ENCODE assay signal across 33 mouse cellular contexts in genomic region chr6:125469222-125469621, GRCm38 (mm10). TPM values are rescaled to one million over a fixed set of nuclear protein-coding genes. Genes with fewer than 3 reads are reported as not detected.
A peak's percentile ranks its signal among the peaks of the same experiment; 100 is the strongest.
DNase-seq lines count a peak whose midpoint lies in the region; ATAC-seq and TF ChIP-seq lines count a peak whose summit lies in the region.
"Had no signal": no experiment of that assay in that cellular context is flagged by ENCODE, and none has a peak within 500 bp of the region (broad histone marks: within the 10 kb centered on the region; RNA-seq: fewer than 3 reads in every experiment).

No protein-coding gene starts in this region.

- H3K36me3 ChIP-seq in heart, embryonic 14.5 days (ENCODE audit: control insufficient read depth, insufficient read depth, low read length): peaks cover 2% of the 10 kb centered on the region; the same call in 1 of the 2 replicates
- H3K36me3 ChIP-seq in limb, embryonic 12.5 days: no peaks in the 10 kb centered on the region
- no peaks in the 10 kb centered on the region for H3K36me3 ChIP-seq in limb, embryonic 10.5 days
- peaks cover 23% of the 10 kb centered on the region for H3K36me3 ChIP-seq in limb, embryonic 14.5 days (ENCODE audit: control insufficient read depth, insufficient read depth, low read length)
- H3K36me3 ChIP-seq in stomach, postnatal 0 days (ENCODE audit: control insufficient read depth, insufficient read depth, low read length): no peaks in the 10 kb centered on the region
- no peaks in the 10 kb centered on the region for H3K36me3 ChIP-seq in midbrain, embryonic 10.5 days
- H3K36me3 ChIP-seq: heart, embryonic 12.5 days; hindbrain, embryonic 12.5 days; intestine, embryonic 15.5 days; midbrain, embryonic 15.5 days; neural tube, embryonic 15.5 days had no signal

- H3K9me3 ChIP-seq in heart, embryonic 14.5 days (ENCODE audit: control insufficient read depth, low read length): no peaks in the 10 kb centered on the region
- no peaks in the 10 kb centered on the region for H3K9me3 ChIP-seq in limb, embryonic 12.5 days
- no peaks in the 10 kb centered on the region for H3K9me3 ChIP-seq in limb, embryonic 10.5 days (replicated peaks)
- no peaks in the 10 kb centered on the region for H3K9me3 ChIP-seq in limb, embryonic 14.5 days (ENCODE audit: control insufficient read depth, low read length)
- no peaks in the 10 kb centered on the region for H3K9me3 ChIP-seq in stomach, postnatal 0 days (ENCODE audit: control insufficient read depth, low read length)
- H3K9me3 ChIP-seq in midbrain, embryonic 10.5 days (replicated peaks): no peaks in the 10 kb centered on the region
- H3K9me3 ChIP-seq: forebrain, embryonic 13.5 days; heart, embryonic 12.5 days; hindbrain, embryonic 12.5 days; intestine, embryonic 15.5 days; liver, embryonic 15.5 days; midbrain, embryonic 15.5 days; neural tube, embryonic 15.5 days had no signal

- H3K27ac ChIP-seq in heart, embryonic 14.5 days (replicated peaks in 1 of 2; ENCODE audit: control insufficient read depth in 1 of 2, insufficient read depth in 1 of 2, low read depth in 2 of 2, low read length in 2 of 2): peak overlapping the region; percentile 10 to 67; a peak in 2 of 4 replicates
- peak overlapping the region; percentile 84; the same call in 1 of the 2 replicates for H3K27ac ChIP-seq in limb, embryonic 12.5 days
- no peak overlapping the region for H3K27ac ChIP-seq in limb, embryonic 10.5 days
- peak overlapping the region; percentile 84; the same call in 1 of the 2 replicates for H3K27ac ChIP-seq in limb, embryonic 14.5 days (replicated peaks; ENCODE audit: low read depth, low read length)
- peak overlapping the region; percentile 87 for H3K27ac ChIP-seq in stomach, postnatal 0 days (replicated peaks)
- no peak overlapping the region for H3K27ac ChIP-seq in midbrain, embryonic 10.5 days (replicated peaks)
- H3K27ac ChIP-seq: forebrain, embryonic 13.5 days; hindbrain, embryonic 12.5 days; intestine, embryonic 15.5 days; liver, embryonic 15.5 days; midbrain, embryonic 15.5 days; neural tube, embryonic 15.5 days had no signal

- no peak overlapping the region for H3K9ac ChIP-seq in heart, embryonic 14.5 days (ENCODE audit: low read length)
- H3K9ac ChIP-seq in limb, embryonic 12.5 days (replicated peaks): no peak overlapping the region
- H3K9ac ChIP-seq in limb, embryonic 14.5 days (ENCODE audit: low read depth, low read length, severe bottlenecking): no peak overlapping the region
- H3K9ac ChIP-seq in stomach, postnatal 0 days (ENCODE audit: low read length): no peak overlapping the region
- H3K9ac ChIP-seq: forebrain, embryonic 13.5 days; heart, embryonic 12.5 days; hindbrain, embryonic 12.5 days; intestine, embryonic 15.5 days; liver, embryonic 15.5 days; lung, embryonic 14.5 days; midbrain, embryonic 15.5 days; neural tube, embryonic 15.5 days had no signal

- TF ChIP-seq CTCF in stomach, postnatal 0 days (IDR thresholded peaks at IDR 0.05; ENCODE audit: low read depth): no peak

- 44% methylated on average over 4 of the region's 4 CpGs for WGBS in heart, embryonic 14.5 days
- whole genome bisulfite sequencing in limb, embryonic 12.5 days: 90% methylated on average over 4 of the region's 4 CpGs
- 93% methylated on average over 4 of the region's 4 CpGs for WGBS in limb, embryonic 10.5 days
- 69% methylated on average over 4 of the region's 4 CpGs for WGBS in limb, embryonic 14.5 days
- WGBS in stomach, postnatal 0 days: 57% methylated on average over 4 of the region's 4 CpGs
- WGBS in midbrain, embryonic 10.5 days: 87% methylated on average over 4 of the region's 4 CpGs

- H3K4me1 ChIP-seq in heart, embryonic 14.5 days (ENCODE audit: control insufficient read depth in 2 of 2, insufficient read depth in 2 of 2, low read length in 2 of 2): peaks cover 35% of the 10 kb centered on the region in 2 experiments
- H3K4me1 ChIP-seq in limb, embryonic 12.5 days (replicated peaks): peaks cover 27% of the 10 kb centered on the region
- peaks cover 19% of the 10 kb centered on the region for H3K4me1 ChIP-seq in limb, embryonic 10.5 days
- peaks cover 23% of the 10 kb centered on the region for H3K4me1 ChIP-seq in limb, embryonic 14.5 days (ENCODE audit: control insufficient read depth, insufficient read depth, low read length)
- H3K4me1 ChIP-seq in stomach, postnatal 0 days (replicated peaks; ENCODE audit: control insufficient read depth, insufficient read depth): peaks cover 13% of the 10 kb centered on the region; the same call in 1 of the 2 replicates
- H3K4me1 ChIP-seq in midbrain, embryonic 10.5 days: peaks cover 20% of the 10 kb centered on the region; the same call in 1 of the 2 replicates

- no peak for DNase-seq in heart, postnatal 10 days
- DNase-seq in limb, embryonic 10.5 days (ENCODE audit: low spot score): no peak
- DNase-seq in limb, embryonic 14.5 days (ENCODE audit: low spot score): no peak
- DNase-seq in stomach, postnatal 0 days (ENCODE audit: low spot score): no peak
- DNase-seq in cerebellum, postnatal 4 days (ENCODE audit: low spot score in 2 of 2): no peak
- no peak for DNase-seq in midbrain, embryonic 10.5 days (ENCODE audit: low spot score)
- DNase-seq: adrenal gland, adult 2 months; adrenal gland, postnatal 36 days; B cell, adult 2 months; cerebellum, adult 18-20 months; cerebellum, postnatal 14 days; gastrocnemius, postnatal 25 days; heart, adult 2 months; heart, postnatal 36 days; kidney, postnatal 4 days; liver; lung, embryonic 14.5 days; lung, postnatal 14 days; right cerebral cortex, adult 18-20 months; right cerebral cortex, postnatal 4 days; thymus, postnatal 14 days had no signal

- H3K4me2 ChIP-seq in heart, embryonic 14.5 days (ENCODE audit: low read length): no peak overlapping the region
- H3K4me2 ChIP-seq in limb, embryonic 12.5 days: no peak overlapping the region
- H3K4me2 ChIP-seq in limb, embryonic 14.5 days (replicated peaks; ENCODE audit: low read depth, low read length, severe bottlenecking): no peak overlapping the region
- H3K4me2 ChIP-seq in stomach, postnatal 0 days (replicated peaks; ENCODE audit: low read depth): no peak overlapping the region
- H3K4me2 ChIP-seq: forebrain, embryonic 13.5 days; heart, embryonic 12.5 days; hindbrain, embryonic 12.5 days; intestine, embryonic 15.5 days; liver, embryonic 15.5 days; lung, embryonic 14.5 days; midbrain, embryonic 15.5 days; neural tube, embryonic 15.5 days had no signal

- TF ChIP-seq POLR2A in limb, embryonic 14.5 days (IDR thresholded peaks at IDR 0.05; ENCODE audit: borderline replicate concordance, extremely low read depth, insufficient read depth, insufficient read length): no peak

- H3K4me3 ChIP-seq in heart, embryonic 14.5 days (ENCODE audit: control insufficient read depth in 1 of 2, insufficient read depth in 1 of 2, low read depth in 1 of 2, low read length in 2 of 2): no peak overlapping the region
- H3K4me3 ChIP-seq in limb, embryonic 12.5 days (replicated peaks): no peak overlapping the region
- no peak overlapping the region for H3K4me3 ChIP-seq in limb, embryonic 10.5 days
- no peak overlapping the region for H3K4me3 ChIP-seq in limb, embryonic 14.5 days (replicated peaks; ENCODE audit: low read length)
- H3K4me3 ChIP-seq in stomach, postnatal 0 days (ENCODE audit: low read depth, low read length): no peak overlapping the region
- H3K4me3 ChIP-seq in midbrain, embryonic 10.5 days: no peak overlapping the region
- H3K4me3 ChIP-seq: erythroblast, embryonic 14.5 days; forebrain, embryonic 13.5 days; heart, adult 2 months; heart, embryonic 12.5 days; hindbrain, embryonic 12.5 days; intestine, embryonic 15.5 days; liver, embryonic 15.5 days; midbrain, embryonic 15.5 days; neural tube, embryonic 15.5 days had no signal

- no peak for TF ChIP-seq EP300 in stomach, postnatal 0 days (optimal IDR thresholded peaks at IDR 0.05)

- no peak for ATAC-seq in heart, embryonic 14.5 days (ENCODE audit: insufficient number of reproducible peaks, insufficient read depth, low FRiP score, low read depth)
- no peak for ATAC-seq in limb, embryonic 12.5 days (ENCODE audit: insufficient number of reproducible peaks, insufficient read depth, low FRiP score, low TSS enrichment, low read depth)
- ATAC-seq in limb, embryonic 14.5 days (ENCODE audit: low FRiP score, low read depth): no peak
- ATAC-seq in stomach, postnatal 0 days (ENCODE audit: low FRiP score, low TSS enrichment): no peak
- ATAC-seq: activated CD4-positive, CD25-positive, alpha-beta regulatory T cell, adult 4 months; forebrain, embryonic 13.5 days; hindbrain, postnatal 0 days; intestine, embryonic 15.5 days; midbrain, embryonic 15.5 days had no signal

- no peaks in the 10 kb centered on the region for H3K27me3 ChIP-seq in heart, embryonic 14.5 days (ENCODE audit: control insufficient read depth, insufficient read depth, low read length)
- no peaks in the 10 kb centered on the region for H3K27me3 ChIP-seq in limb, embryonic 12.5 days
- no peaks in the 10 kb centered on the region for H3K27me3 ChIP-seq in limb, embryonic 10.5 days (ENCODE audit: low read depth, poor library complexity, severe bottlenecking)
- no peaks in the 10 kb centered on the region for H3K27me3 ChIP-seq in limb, embryonic 14.5 days (ENCODE audit: control insufficient read depth, insufficient read depth, low read length)
- no peaks in the 10 kb centered on the region for H3K27me3 ChIP-seq in stomach, postnatal 0 days (ENCODE audit: control insufficient read depth, insufficient read depth, low read length)
- no peaks in the 10 kb centered on the region for H3K27me3 ChIP-seq in midbrain, embryonic 10.5 days (ENCODE audit: low read depth, poor library complexity, severe bottlenecking)
- H3K27me3 ChIP-seq: forebrain, embryonic 13.5 days; heart, embryonic 12.5 days; hindbrain, embryonic 12.5 days; intestine, embryonic 15.5 days; liver, embryonic 15.5 days; midbrain, embryonic 15.5 days; neural tube, embryonic 15.5 days had no signal

- intact Hi-C loops in heart, postnatal 10 days (cut with DNase I): no loop called here

RNA-seq across cellular contexts. Expression of gene Cd9, which starts 25.4 kb away (rescaled TPM):
- polyA plus RNA-seq in heart, embryonic 14.5 days (2014; fragmentation: Nextera tagmentation; extraction: Ambion mirVana): 88.8 and 91.8 TPM in 2 replicates
- 10 to 100 TPM; 77.7 to 79.8 TPM for total RNA-seq in heart, postnatal 10 days (2021)
- 65.5 and 71.0 TPM in 2 replicates for polyA plus RNA-seq in limb, embryonic 12.5 days (2016; fragmentation: Nextera tagmentation; extraction: Ambion mirVana)
- 22.5 and 33.2 TPM in 2 replicates for polyA plus RNA-seq in limb, embryonic 10.5 days (2016; fragmentation: Nextera tagmentation; extraction: Ambion mirVana)
- polyA plus RNA-seq in limb, embryonic 14.5 days (2012; rRNA removed): 215 and 273 TPM in 2 replicates
- 318 and 323 TPM in 2 replicates for polyA plus RNA-seq in limb, embryonic 14.5 days (2014; fragmentation: Nextera tagmentation; extraction: Ambion mirVana)
- polyA plus RNA-seq in stomach, postnatal 0 days (2015; fragmentation: Nextera tagmentation; extraction: Ambion mirVana): 487 and 500 TPM in 2 replicates
- 32.9 and 36.3 TPM in 2 replicates for polyA plus RNA-seq in midbrain, embryonic 10.5 days (2016; fragmentation: Nextera tagmentation; extraction: Ambion mirVana)
- polyA plus RNA-seq: erythroblast, embryonic 14.5 days had no signal

Comparison
In these comparisons a context has a peak if more than half of its experiments do, and no peak if none do; other contexts are left out.
1. H3K27ac ChIP-seq: peak in heart, embryonic 14.5 days (2 of 2), limb, embryonic 12.5 days (single experiment), limb, embryonic 14.5 days (single experiment) and stomach, postnatal 0 days (single experiment); none in limb, embryonic 10.5 days (single experiment) and midbrain, embryonic 10.5 days (single experiment).